Mouse (Mus musculus) small intestine, adult 2 months (tissue): ENCODE data around the gene Lysmd1.

ENCODE experiments used
- CTCF ChIP-seq: fragments of 200-500 bp; IDR thresholded peaks from 2 replicates; pipeline ENCODE4 v1.5.1; 2012; ENCODE audit warnings: low read depth, mild to moderate bottlenecking, control low read depth, inconsistent platforms, low read length, moderate library complexity, mixed read lengths; ENCODE audit not compliant: insufficient replicate concordance, insufficient read length; ENCODE audit errors: extremely low read depth
- POLR2A ChIP-seq: fragments of 200-500 bp; IDR thresholded peaks from 2 replicates; pipeline ENCODE4 v1.6.1; 2012; ENCODE audit warnings: low read depth, mild to moderate bottlenecking, control low read depth, inconsistent platforms, low read length, moderate library complexity

GRCm38 (mm10) chr3:95169996-95170395, 36.1 kb downstream of the Lysmd1 start:
- TF ChIP-seq CTCF (no peak), POLR2A (no peak)
